In genomic region chr12:113119516-113120410, GRCm38 (mm10) we compare ENCODE assay signal across 8 mouse cellular contexts. TPM values are rescaled to one million over a fixed set of nuclear protein-coding genes. Genes with fewer than 3 reads are reported as not detected.
A peak's percentile ranks its signal among the peaks of the same experiment; 100 is the strongest.
DNase-seq lines count a peak whose midpoint lies in the region; ATAC-seq and TF ChIP-seq lines count a peak whose summit lies in the region.

No protein-coding gene starts in this region.

- no peaks in the 10 kb centered on the region for H3K27me3 ChIP-seq in hindbrain, embryonic 15.5 days

- peak; percentile 71 for ATAC-seq in hindbrain, embryonic 15.5 days (ENCODE audit: low FRiP score, low read depth)

- H3K36me3 ChIP-seq in hindbrain, embryonic 15.5 days, result peaks cover 58% of the 10 kb centered on the region

- no peak overlapping the region for H3K4me3 ChIP-seq in left cerebral cortex, adult 2 months
- H3K4me3 ChIP-seq in hindbrain, embryonic 15.5 days, result no peak overlapping the region

- no peak overlapping the region for H3K4me2 ChIP-seq in hindbrain, embryonic 15.5 days

- no peaks in the 10 kb centered on the region for H3K4me1 ChIP-seq in hindbrain, embryonic 15.5 days (replicated peaks)

- intact Hi-C loops in left cerebral cortex, adult 2 months (cut with DNase I), result no loop called here

- no peak overlapping the region for H3K9ac ChIP-seq in hindbrain, embryonic 15.5 days

- WGBS in hindbrain, embryonic 15.5 days, result 83% methylated on average over 20 of the region's 20 CpGs

- TF ChIP-seq CTCF in left cerebral cortex, adult 2 months (IDR thresholded peaks at IDR 0.05), result peak; percentile 99

- peak; percentile 82 to 85 for DNase-seq in left cerebral cortex, adult 2 months (ENCODE audit: extremely low spot score in 1 of 2, low spot score in 2 of 2)
- DNase-seq in left cerebral cortex, adult 11 months (ENCODE audit: low spot score), result no peak
- peak; percentile 92 to 95 for DNase-seq in cerebellum, postnatal 10 days
- DNase-seq in frontal cortex, postnatal 36 days (ENCODE audit: low spot score in 2 of 2), result peak; percentile 81 to 83
- peak; percentile 79 to 95 for DNase-seq in layer of hippocampus, postnatal 25 days (ENCODE audit: extremely low spot score in 1 of 2, low spot score in 1 of 2)
- DNase-seq in lung, postnatal 4 days, result peak; percentile 72 to 87
- peak; percentile 78 for DNase-seq in right cerebral cortex, postnatal 25 days

- no peaks in the 10 kb centered on the region for H3K9me3 ChIP-seq in hindbrain, embryonic 15.5 days

- H3K27ac ChIP-seq in left cerebral cortex, adult 2 months, result no peak overlapping the region
- H3K27ac ChIP-seq in hindbrain, embryonic 15.5 days (replicated peaks), result no peak overlapping the region

RNA-seq across cellular contexts. Expression of gene Crip2, which starts 20.3 kb away (rescaled TPM):
- total RNA-seq in left cerebral cortex, adult 2 months (2021), result 100 to 1,000 TPM; 143 to 148 TPM
- polyA plus RNA-seq in hindbrain, embryonic 15.5 days (2015; fragmentation: Nextera tagmentation; extraction: Ambion mirVana), result 294 and 336 TPM in 2 replicates
- total RNA-seq in layer of hippocampus, postnatal 25 days (2021), result 100 to 1,000 TPM; 110 to 113 TPM

RNA-seq across cellular contexts. Expression of gene Mta1, which starts 21.7 kb away (rescaled TPM):
- 10 to 100 TPM; 72.9 to 76.5 TPM for total RNA-seq in left cerebral cortex, adult 2 months (2021)
- polyA plus RNA-seq in hindbrain, embryonic 15.5 days (2015; fragmentation: Nextera tagmentation; extraction: Ambion mirVana), result 16.3 and 16.6 TPM in 2 replicates
- total RNA-seq in layer of hippocampus, postnatal 25 days (2021), result 10 to 100 TPM; 73.9 to 84.4 TPM

RNA-seq across cellular contexts. Expression of gene Crip1, which starts 26.4 kb away (rescaled TPM):
- 10 to 100 TPM; 14.4 to 15.0 TPM for total RNA-seq in left cerebral cortex, adult 2 months (2021)
- 29.2 and 34.7 TPM in 2 replicates for polyA plus RNA-seq in hindbrain, embryonic 15.5 days (2015; fragmentation: Nextera tagmentation; extraction: Ambion mirVana)
- 10 to 100 TPM in 1 of 2 experiments, 1 to 10 TPM in 1; 7.6 to 12.6 TPM for total RNA-seq in layer of hippocampus, postnatal 25 days (2021)

RNA-seq across cellular contexts. Expression of gene Tedc1, which starts 36.5 kb away (rescaled TPM):
- total RNA-seq in left cerebral cortex, adult 2 months (2021), result 1 to 10 TPM; 1.7 to 2.2 TPM
- polyA plus RNA-seq in hindbrain, embryonic 15.5 days (2015; fragmentation: Nextera tagmentation; extraction: Ambion mirVana), result 18.3 and 23.6 TPM in 2 replicates
- total RNA-seq in layer of hippocampus, postnatal 25 days (2021), result 1 to 10 TPM; 1.1 to 1.2 TPM

RNA-seq across cellular contexts. Expression of gene Tex22, which starts 45.5 kb away (rescaled TPM):
- under 1 TPM; 0.42 to 0.45 TPM for total RNA-seq in left cerebral cortex, adult 2 months (2021)
- not detected in 2 replicates for polyA plus RNA-seq in hindbrain, embryonic 15.5 days (2015; fragmentation: Nextera tagmentation; extraction: Ambion mirVana)
- total RNA-seq in layer of hippocampus, postnatal 25 days (2021), result 1 to 10 TPM in 1 of 2 experiments, under 1 TPM in 1; 0.64 to 1.2 TPM
